ENCODE assay signal across 8 mouse cellular contexts in genomic region chr4:57433941-57434704, GRCm38 (mm10). TPM values are rescaled to one million over a fixed set of nuclear protein-coding genes. Genes with fewer than 3 reads are reported as not detected.
DNase-seq lines count a peak whose midpoint lies in the region; ATAC-seq and TF ChIP-seq lines count a peak whose summit lies in the region.

TSS of gene Palm2 (plus strand) at chr4:57434247.

- TF ChIP-seq CTCF in ES-Bruce4 (IDR thresholded peaks at IDR 0.05; ENCODE audit: low read depth, low read length): no peak
- TF ChIP-seq CTCF in cerebellum, adult 2 months (IDR thresholded peaks at IDR 0.05; ENCODE audit: borderline replicate concordance, insufficient read depth, low read depth, low read length): no peak
- TF ChIP-seq CTCF in lung, embryonic 14.5 days (IDR thresholded peaks at IDR 0.05; ENCODE audit: low read depth): no peak

- peak within 1 kb of the TSS; percentile 100 for H3K4me2 ChIP-seq in lung, embryonic 14.5 days

- H3K4me3 ChIP-seq in ES-Bruce4 (ENCODE audit: low read depth, low read length): peak within 1 kb of the TSS; percentile 65
- H3K4me3 ChIP-seq in cerebellum, adult 2 months (replicated peaks; ENCODE audit: insufficient read depth, low read depth, low read length): peak within 1 kb of the TSS; percentile 67
- H3K4me3 ChIP-seq in lung, embryonic 14.5 days (ENCODE audit: low read depth, low read length): peak within 1 kb of the TSS; percentile 58

- WGBS in cerebellum, adult 2 months: under 1% methylated on average over 67 of the region's 67 CpGs
- 1% methylated on average over 67 of the region's 67 CpGs for WGBS in lung, embryonic 14.5 days

- intact Hi-C loops in heart, postnatal 36 days (cut with DNase I): loop anchor here (5.0 kb wide), 1 partner anchor 62 kb away; no protein-coding TSS in a partner anchor

- H3K9ac ChIP-seq in ES-Bruce4 (ENCODE audit: low read depth, poor library complexity, severe bottlenecking): peak within 1 kb of the TSS; percentile 53
- peak within 1 kb of the TSS; percentile 46 for H3K9ac ChIP-seq in lung, embryonic 14.5 days

- TF ChIP-seq EP300 in ES-Bruce4 (IDR thresholded peaks at IDR 0.05; ENCODE audit: insufficient read depth, low read depth, low read length): no peak

- peak; percentile 85 for ATAC-seq in lung, embryonic 14.5 days (ENCODE audit: insufficient read depth)

- H3K27me3 ChIP-seq in ES-Bruce4 (ENCODE audit: control insufficient read depth, insufficient read depth, low read length, poor library complexity, severe bottlenecking): peaks cover 12% of the 10 kb centered on the region; the same call in 1 of the 2 replicates
- no peaks in the 10 kb centered on the region for H3K27me3 ChIP-seq in cerebellum, adult 2 months (ENCODE audit: control insufficient read depth, insufficient read depth, low read length)
- H3K27me3 ChIP-seq in lung, embryonic 14.5 days (ENCODE audit: insufficient read depth, low read length): peaks cover 29% of the 10 kb centered on the region

- H3K4me1 ChIP-seq in ES-Bruce4 (ENCODE audit: control insufficient read depth, insufficient read depth, low read length): no peaks in the 10 kb centered on the region
- H3K4me1 ChIP-seq in cerebellum, adult 2 months (ENCODE audit: control insufficient read depth, insufficient read depth, low read length): no peaks in the 10 kb centered on the region
- no peaks in the 10 kb centered on the region for H3K4me1 ChIP-seq in lung, embryonic 14.5 days (ENCODE audit: insufficient read depth)

- TF ChIP-seq POLR2A in ES-Bruce4 (IDR thresholded peaks at IDR 0.05; ENCODE audit: insufficient read depth, low read length): no peak
- TF ChIP-seq POLR2A in cerebellum, adult 2 months (IDR thresholded peaks at IDR 0.05; ENCODE audit: borderline replicate concordance, insufficient read depth, low read length): no peak

- H3K9me3 ChIP-seq in ES-Bruce4 (replicated peaks; ENCODE audit: control insufficient read depth, insufficient read depth, low read length, poor library complexity, severe bottlenecking): no peaks in the 10 kb centered on the region
- H3K9me3 ChIP-seq in lung, embryonic 14.5 days (ENCODE audit: low read depth, low read length): no peaks in the 10 kb centered on the region

- DNase-seq in cerebellum, adult 2 months: peak; percentile 76 to 78
- DNase-seq in forelimb bud, embryonic 11.5 days (ENCODE audit: low read depth, low spot score): peak; percentile 68
- DNase-seq in heart, postnatal 36 days: peak; percentile 44 to 60
- DNase-seq in layer of hippocampus, adult 9-11 months: peak; percentile 76
- DNase-seq in lung, embryonic 14.5 days: peak; percentile 82
- peak; percentile 78 for DNase-seq in retina, embryonic 14.5 days (ENCODE audit: low spot score)
- DNase-seq in urinary bladder, postnatal 25 days (ENCODE audit: low spot score): peak; percentile 33

- no peak within 1 kb of the TSS for H3K27ac ChIP-seq in ES-Bruce4 (ENCODE audit: insufficient read depth, low read length)
- H3K27ac ChIP-seq in cerebellum, adult 2 months (ENCODE audit: insufficient read depth, low read length): no peak within 1 kb of the TSS
- H3K27ac ChIP-seq in lung, embryonic 14.5 days (ENCODE audit: low read depth): no peak within 1 kb of the TSS

- H3K36me3 ChIP-seq in ES-Bruce4 (ENCODE audit: control insufficient read depth, insufficient read depth, low read length, poor library complexity, severe bottlenecking): no peaks in the 10 kb centered on the region
- no peaks in the 10 kb centered on the region for H3K36me3 ChIP-seq in lung, embryonic 14.5 days (ENCODE audit: insufficient read depth)

RNA-seq across cellular contexts. Expression of gene Palm2, which starts in this region (rescaled TPM):
- 3.4 and 3.7 TPM in 2 replicates for polyA plus RNA-seq in ES-Bruce4 (2011; ENCODE audit: insufficient read depth, insufficient read length, low read depth, missing spikeins)
- polyA plus RNA-seq in cerebellum, adult 2 months (2012; rRNA removed): 2.7 and 3.1 TPM in 2 replicates
- total RNA-seq in heart, postnatal 36 days (2021): 10 to 100 TPM in 1 of 2 experiments, 1 to 10 TPM in 1; 4.9 to 14.8 TPM
- polyA plus RNA-seq in lung, embryonic 14.5 days (2014; fragmentation: Nextera tagmentation; extraction: Ambion mirVana): 7.5 and 9.3 TPM in 2 replicates
